Mouse (Mus musculus): Measurements from ENCODE around the gene Mccc1. TPM values are rescaled to one million over a fixed set of nuclear protein-coding genes. Genes with fewer than 3 reads are reported as not detected.
A peak's percentile ranks its signal among the peaks of the same experiment; 100 is the strongest.

Gene Mccc1
- polyA plus RNA-seq, 1 experiment = 20.5 TPM

GRCm38 (mm10) chr3:35990715-35991114, 9.8 kb downstream of the Mccc1 start:
- DNase-seq = no peak
- H3K27me3 ChIP-seq (ENCODE audit: control insufficient read depth, insufficient read depth, low read length) = no peaks in the 10 kb centered on the region
- no peak overlapping the region for H3K4me3 ChIP-seq (ENCODE audit: control insufficient read depth, insufficient read depth, low read length)
- WGBS = 92% methylated on average over 7 of the region's 7 CpGs
- H3K27ac ChIP-seq (ENCODE audit: control insufficient read depth, insufficient read depth, low read length) = no peak overlapping the region
- no peak for TF ChIP-seq CTCF (IDR thresholded peaks at IDR 0.05; ENCODE audit: borderline replicate concordance, control insufficient read depth, extremely low read depth, insufficient read depth, low read length, poor library complexity)
- no peak for TF ChIP-seq POLR2A (IDR thresholded peaks at IDR 0.05; ENCODE audit: control insufficient read depth, extremely low read depth, insufficient read depth, low read length, poor library complexity)
- H3K4me1 ChIP-seq (replicated peaks; ENCODE audit: control insufficient read depth, insufficient read depth, low read length) = no peaks in the 10 kb centered on the region
- 0 out of 2 replicates have a peak, but pooled peaks cover 4% of the 10 kb centered on the region for H3K36me3 ChIP-seq (ENCODE audit: control insufficient read depth, insufficient read depth, low read length)

- Histone ChIP-seq H3K27ac (ENCODE audit: control insufficient read depth, insufficient read depth, low read length) (no peak overlapping the region), H3K36me3 (ENCODE audit: control insufficient read depth, insufficient read depth, low read length) (0 out of 2 replicates have a peak, but pooled peaks cover 10% of the 10 kb centered on the region), H3K4me1 (replicated peaks; ENCODE audit: control insufficient read depth, insufficient read depth, low read length) (no peaks in the 10 kb centered on the region), H3K4me3 (ENCODE audit: control insufficient read depth, insufficient read depth, low read length) (no peak overlapping the region), H3K27me3 (ENCODE audit: control insufficient read depth, insufficient read depth, low read length) (no peaks in the 10 kb centered on the region)
- WGBS = 97% methylated on average over 6 of the region's 6 CpGs
- no peak for TF ChIP-seq POLR2A (IDR thresholded peaks at IDR 0.05; ENCODE audit: control insufficient read depth, extremely low read depth, insufficient read depth, low read length, poor library complexity)
- TF ChIP-seq CTCF (IDR thresholded peaks at IDR 0.05; ENCODE audit: borderline replicate concordance, control insufficient read depth, extremely low read depth, insufficient read depth, low read length, poor library complexity) = no peak
- DNase-seq = no peak
These were observed 12.4 kb downstream of the Mccc1 start for GRCm38 (mm10) chr3:35988031-35988430.

- Histone ChIP-seq H3K36me3 (ENCODE audit: control insufficient read depth, insufficient read depth, low read length) (0 out of 2 replicates have a peak, but pooled peaks cover 11% of the 10 kb centered on the region), H3K27me3 (ENCODE audit: control insufficient read depth, insufficient read depth, low read length) (no peaks in the 10 kb centered on the region), H3K4me3 (ENCODE audit: control insufficient read depth, insufficient read depth, low read length) (no peak overlapping the region), H3K4me1 (replicated peaks; ENCODE audit: control insufficient read depth, insufficient read depth, low read length) (no peaks in the 10 kb centered on the region), H3K27ac (ENCODE audit: control insufficient read depth, insufficient read depth, low read length) (no peak overlapping the region)
- 96% methylated on average over 6 of the region's 6 CpGs for WGBS
- no peak for DNase-seq
- TF ChIP-seq CTCF (IDR thresholded peaks at IDR 0.05; ENCODE audit: borderline replicate concordance, control insufficient read depth, extremely low read depth, insufficient read depth, low read length, poor library complexity) (no peak), POLR2A (IDR thresholded peaks at IDR 0.05; ENCODE audit: control insufficient read depth, extremely low read depth, insufficient read depth, low read length, poor library complexity) (no peak)
These were observed 14.2 kb downstream of the Mccc1 start for GRCm38 (mm10) chr3:35986266-35986665.

GRCm38 (mm10) chr3:35973551-35973950, 26.9 kb downstream of the Mccc1 start:
- Histone ChIP-seq H3K4me3 (ENCODE audit: control insufficient read depth, insufficient read depth, low read length) (no peak overlapping the region), H3K4me1 (replicated peaks; ENCODE audit: control insufficient read depth, insufficient read depth, low read length) (no peaks in the 10 kb centered on the region), H3K36me3 (ENCODE audit: control insufficient read depth, insufficient read depth, low read length) (peaks cover 10% of the 10 kb centered on the region; the same call in 1 of the 2 replicates), H3K27me3 (ENCODE audit: control insufficient read depth, insufficient read depth, low read length) (no peaks in the 10 kb centered on the region), H3K27ac (ENCODE audit: control insufficient read depth, insufficient read depth, low read length) (no peak overlapping the region)
- TF ChIP-seq POLR2A (IDR thresholded peaks at IDR 0.05; ENCODE audit: control insufficient read depth, extremely low read depth, insufficient read depth, low read length, poor library complexity) = no peak
- TF ChIP-seq CTCF (IDR thresholded peaks at IDR 0.05; ENCODE audit: borderline replicate concordance, control insufficient read depth, extremely low read depth, insufficient read depth, low read length, poor library complexity) = no peak
- WGBS = 69% methylated on average over 7 of the region's 7 CpGs
- peak; percentile 57 for DNase-seq

- no peak overlapping the region for H3K4me3 ChIP-seq (ENCODE audit: control insufficient read depth, insufficient read depth, low read length)
- H3K4me1 ChIP-seq (replicated peaks; ENCODE audit: control insufficient read depth, insufficient read depth, low read length) = no peaks in the 10 kb centered on the region
- peak; percentile 38 for DNase-seq
- no peak overlapping the region for H3K27ac ChIP-seq (ENCODE audit: control insufficient read depth, insufficient read depth, low read length)
- 81% methylated on average over 4 of the region's 4 CpGs for WGBS
- TF ChIP-seq POLR2A (IDR thresholded peaks at IDR 0.05; ENCODE audit: control insufficient read depth, extremely low read depth, insufficient read depth, low read length, poor library complexity) (no peak), CTCF (IDR thresholded peaks at IDR 0.05; ENCODE audit: borderline replicate concordance, control insufficient read depth, extremely low read depth, insufficient read depth, low read length, poor library complexity) (no peak)
- no peaks in the 10 kb centered on the region for H3K27me3 ChIP-seq (ENCODE audit: control insufficient read depth, insufficient read depth, low read length)
- peaks cover 8% of the 10 kb centered on the region; the same call in 1 of the 2 replicates for H3K36me3 ChIP-seq (ENCODE audit: control insufficient read depth, insufficient read depth, low read length)
These were observed 27.5 kb downstream of the Mccc1 start for GRCm38 (mm10) chr3:35972985-35973384.

GRCm38 (mm10) chr3:35971149-35971548, 29.3 kb downstream of the Mccc1 start:
- H3K36me3 ChIP-seq (ENCODE audit: control insufficient read depth, insufficient read depth, low read length) = peaks cover 3% of the 10 kb centered on the region; the same call in 1 of the 2 replicates
- H3K27ac ChIP-seq (ENCODE audit: control insufficient read depth, insufficient read depth, low read length) = no peak overlapping the region
- 98% methylated on average over 12 of the region's 12 CpGs for WGBS
- H3K4me3 ChIP-seq (ENCODE audit: control insufficient read depth, insufficient read depth, low read length) = no peak overlapping the region
- H3K4me1 ChIP-seq (replicated peaks; ENCODE audit: control insufficient read depth, insufficient read depth, low read length) = no peaks in the 10 kb centered on the region
- no peaks in the 10 kb centered on the region for H3K27me3 ChIP-seq (ENCODE audit: control insufficient read depth, insufficient read depth, low read length)
- TF ChIP-seq POLR2A (IDR thresholded peaks at IDR 0.05; ENCODE audit: control insufficient read depth, extremely low read depth, insufficient read depth, low read length, poor library complexity) = no peak
- no peak for TF ChIP-seq CTCF (IDR thresholded peaks at IDR 0.05; ENCODE audit: borderline replicate concordance, control insufficient read depth, extremely low read depth, insufficient read depth, low read length, poor library complexity)
- DNase-seq = no peak

- Histone ChIP-seq H3K27ac (ENCODE audit: control insufficient read depth, insufficient read depth, low read length) (no peak overlapping the region), H3K4me3 (ENCODE audit: control insufficient read depth, insufficient read depth, low read length) (no peak overlapping the region), H3K27me3 (ENCODE audit: control insufficient read depth, insufficient read depth, low read length) (no peaks in the 10 kb centered on the region), H3K4me1 (replicated peaks; ENCODE audit: control insufficient read depth, insufficient read depth, low read length) (no peaks in the 10 kb centered on the region), H3K36me3 (ENCODE audit: control insufficient read depth, insufficient read depth, low read length) (peaks cover 3% of the 10 kb centered on the region; the same call in 1 of the 2 replicates)
- WGBS = 96% methylated on average over 4 of the region's 4 CpGs
- no peak for DNase-seq
- TF ChIP-seq POLR2A (IDR thresholded peaks at IDR 0.05; ENCODE audit: control insufficient read depth, extremely low read depth, insufficient read depth, low read length, poor library complexity) (no peak), CTCF (IDR thresholded peaks at IDR 0.05; ENCODE audit: borderline replicate concordance, control insufficient read depth, extremely low read depth, insufficient read depth, low read length, poor library complexity) (no peak)
These were observed 30.0 kb downstream of the Mccc1 start for GRCm38 (mm10) chr3:35970441-35970840.

Data from thymus, adult 2 months (tissue).